Mouse (Mus musculus): ENCODE results near the gene Spsb1. TPM values are rescaled to one million over a fixed set of nuclear protein-coding genes. Genes with fewer than 3 reads are reported as not detected.

The Spsb1 gene
- polyA plus RNA-seq, 1 experiment from 2014 or later: 22.6 TPM

GRCm38 (mm10) chr4:149979819-149980308 is 25.0 kb upstream of the Spsb1 start:
- peak overlapping the region; percentile 36; the same call in 1 of the 2 replicates for H3K9ac ChIP-seq
- H3K27me3 ChIP-seq: no peaks in the 10 kb centered on the region
- 5% methylated on average over 12 of the region's 12 CpGs for WGBS
- peaks cover 17% of the 10 kb centered on the region for H3K4me1 ChIP-seq
- H3K4me3 ChIP-seq: 0 out of 2 replicates have a peak overlapping the region, but pooled peaks have one; percentile 12
- H3K4me2 ChIP-seq (replicated peaks): peak overlapping the region; percentile 48
- H3K27ac ChIP-seq: 0 out of 2 replicates have a peak overlapping the region, but pooled peaks have one; percentile 57
- ATAC-seq (ENCODE audit: insufficient number of reproducible peaks, insufficient read depth, low FRiP score, low TSS enrichment): peak; percentile 57; the same call in 1 of the 2 replicates
- no peaks in the 10 kb centered on the region; the same call in 1 of the 2 replicates for H3K36me3 ChIP-seq
- no peaks in the 10 kb centered on the region for H3K9me3 ChIP-seq

DNA sequence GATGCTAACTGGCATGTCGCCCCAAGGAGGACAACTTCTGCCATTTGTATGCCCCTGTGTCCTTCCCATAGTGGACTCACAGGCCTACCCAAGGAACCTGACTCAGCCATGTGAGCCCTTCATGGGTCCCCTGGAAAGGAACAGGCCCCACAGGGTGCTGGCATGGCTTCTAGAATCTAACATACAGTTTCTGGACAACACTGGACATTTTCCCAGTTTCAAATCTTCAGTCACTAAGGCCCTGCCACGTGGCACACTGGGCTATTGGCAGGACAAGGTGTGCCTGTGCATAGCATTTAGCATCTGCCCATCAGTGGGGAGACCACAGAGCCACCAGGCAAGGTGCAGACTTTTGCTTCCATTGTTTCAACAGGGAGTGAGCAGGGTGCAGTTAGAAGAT is 24.0 kb upstream of the Spsb1 start:
- H3K4me1 ChIP-seq: peaks cover 17% of the 10 kb centered on the region
- H3K36me3 ChIP-seq: no peaks in the 10 kb centered on the region; the same call in 1 of the 2 replicates
- H3K4me3 ChIP-seq: no peak overlapping the region
- no peaks in the 10 kb centered on the region for H3K27me3 ChIP-seq
- 75% methylated on average over 2 of the region's 2 CpGs for WGBS
- H3K27ac ChIP-seq: no peak overlapping the region
- H3K9ac ChIP-seq: no peak overlapping the region
- no peaks in the 10 kb centered on the region for H3K9me3 ChIP-seq
- H3K4me2 ChIP-seq (replicated peaks): no peak overlapping the region
- ATAC-seq (ENCODE audit: insufficient number of reproducible peaks, insufficient read depth, low FRiP score, low TSS enrichment): no peak

DNA sequence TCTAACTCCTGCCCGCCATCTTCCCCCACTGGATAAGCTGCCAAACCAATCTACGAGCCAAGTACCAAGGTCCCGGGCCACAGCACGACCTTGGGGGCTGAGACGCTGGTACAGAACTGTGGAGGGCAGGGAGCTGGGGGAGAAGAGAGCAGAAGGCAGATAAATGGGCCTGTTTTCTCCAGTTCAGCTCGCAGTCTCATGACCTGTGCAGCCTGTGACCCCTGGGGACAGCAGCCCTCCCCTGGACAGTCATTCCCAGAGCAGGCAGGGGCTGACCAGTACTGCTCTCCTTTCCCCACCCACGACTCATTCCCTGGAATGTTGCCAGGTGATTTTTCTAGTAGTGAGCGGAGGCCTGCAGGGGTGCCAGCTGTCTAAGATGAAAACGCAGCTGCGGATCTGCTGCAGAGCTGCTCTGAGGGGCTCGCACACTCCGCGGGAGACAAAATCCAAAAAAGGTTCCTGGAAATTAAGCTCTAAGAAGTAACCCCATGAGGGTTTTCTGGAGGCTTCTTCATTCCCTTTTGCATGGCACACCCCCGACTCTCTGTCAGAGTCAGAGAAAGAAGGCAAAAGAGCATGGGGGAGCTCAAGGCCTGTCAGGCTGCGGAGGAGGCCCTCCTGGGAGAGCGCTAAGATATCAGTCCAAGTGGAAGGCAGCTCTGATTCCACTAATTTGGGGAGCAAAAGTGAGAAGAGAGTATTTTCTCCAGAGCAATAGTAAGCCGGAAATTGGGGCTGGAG is 23.1 kb upstream of the Spsb1 start:
- Histone ChIP-seq H3K4me2 (replicated peaks) (no peak overlapping the region), H3K9me3 (no peaks in the 10 kb centered on the region), H3K36me3 (no peaks in the 10 kb centered on the region; the same call in 1 of the 2 replicates), H3K27ac (no peak overlapping the region), H3K27me3 (no peaks in the 10 kb centered on the region), H3K4me1 (peaks cover 17% of the 10 kb centered on the region), H3K4me3 (no peak overlapping the region), H3K9ac (no peak overlapping the region)
- WGBS: 57% methylated on average over 17 of the region's 17 CpGs
- no peak for ATAC-seq (ENCODE audit: insufficient number of reproducible peaks, insufficient read depth, low FRiP score, low TSS enrichment)

- Histone ChIP-seq H3K27me3 (no peaks in the 10 kb centered on the region), H3K9me3 (no peaks in the 10 kb centered on the region), H3K4me2 (replicated peaks) (no peak overlapping the region), H3K4me3 (no peak overlapping the region), H3K4me1 (peaks cover 17% of the 10 kb centered on the region), H3K9ac (no peak overlapping the region), H3K27ac (no peak overlapping the region), H3K36me3 (no peaks in the 10 kb centered on the region)
- 79% methylated on average over 6 of the region's 6 CpGs for WGBS
- no peak for ATAC-seq (ENCODE audit: insufficient number of reproducible peaks, insufficient read depth, low FRiP score, low TSS enrichment)
These were observed 22.3 kb upstream of the Spsb1 start for GRCm38 (mm10) chr4:149977181-149977580.

GRCm38 (mm10) chr4:149975730-149976254 is 20.9 kb upstream of the Spsb1 start:
- ATAC-seq (ENCODE audit: insufficient number of reproducible peaks, insufficient read depth, low FRiP score, low TSS enrichment): no peak
- H3K4me2 ChIP-seq (replicated peaks): no peak overlapping the region
- H3K4me3 ChIP-seq: no peak overlapping the region
- H3K9me3 ChIP-seq: no peaks in the 10 kb centered on the region
- no peak overlapping the region for H3K9ac ChIP-seq
- H3K27me3 ChIP-seq: no peaks in the 10 kb centered on the region
- no peaks in the 10 kb centered on the region for H3K36me3 ChIP-seq
- peaks cover 17% of the 10 kb centered on the region for H3K4me1 ChIP-seq
- WGBS: 82% methylated on average over 5 of the region's 5 CpGs
- H3K27ac ChIP-seq: no peak overlapping the region

DNA sequence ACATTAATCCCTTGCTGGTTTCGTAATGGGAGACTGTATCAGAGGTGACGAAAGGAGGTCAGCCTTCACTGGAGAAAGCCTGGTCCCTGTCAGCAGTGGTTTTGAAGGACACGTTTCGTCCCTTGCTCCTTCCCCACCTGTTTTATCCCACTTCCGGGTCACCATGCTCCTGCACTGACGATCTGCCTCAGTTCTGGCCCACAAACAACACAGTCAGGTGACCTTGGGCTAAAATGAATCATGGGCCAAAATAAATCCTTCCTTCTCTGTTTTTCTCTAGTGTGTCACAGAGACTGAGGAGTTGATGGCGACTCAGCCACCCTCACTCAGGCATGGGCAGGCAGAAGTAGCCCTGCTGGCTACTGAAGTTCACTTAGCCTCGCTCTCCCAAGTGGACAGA is 20.4 kb upstream of the Spsb1 start:
- H3K9ac ChIP-seq: no peak overlapping the region
- no peak for ATAC-seq (ENCODE audit: insufficient number of reproducible peaks, insufficient read depth, low FRiP score, low TSS enrichment)
- WGBS: 63% methylated on average over 8 of the region's 8 CpGs
- H3K27ac ChIP-seq: no peak overlapping the region
- no peaks in the 10 kb centered on the region for H3K27me3 ChIP-seq
- H3K4me1 ChIP-seq: peaks cover 17% of the 10 kb centered on the region
- H3K36me3 ChIP-seq: no peaks in the 10 kb centered on the region
- no peak overlapping the region for H3K4me2 ChIP-seq (replicated peaks)
- no peaks in the 10 kb centered on the region for H3K9me3 ChIP-seq
- H3K4me3 ChIP-seq: no peak overlapping the region

DNA sequence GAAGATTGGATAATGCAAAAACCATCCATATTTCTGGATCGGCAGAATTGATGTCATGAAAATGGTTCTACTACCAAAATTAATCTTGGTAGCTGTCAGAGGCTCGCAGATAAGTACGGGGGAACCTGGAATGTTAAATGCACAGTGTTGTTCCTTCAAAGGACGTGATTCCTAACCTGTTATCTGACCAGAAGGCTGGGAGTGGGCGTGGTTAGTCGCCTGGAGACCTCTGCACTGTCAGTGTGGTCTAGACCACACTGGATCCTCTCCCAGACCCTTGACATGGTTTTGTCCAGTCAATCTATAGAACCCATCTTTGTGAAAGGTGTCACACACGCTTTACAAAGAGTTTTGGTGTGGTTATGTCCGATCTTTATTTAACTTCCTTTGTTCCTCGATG is 16.6 kb upstream of the Spsb1 start:
- Histone ChIP-seq H3K9me3 (no peaks in the 10 kb centered on the region), H3K27ac (no peak overlapping the region), H3K4me2 (replicated peaks) (no peak overlapping the region), H3K4me1 (peaks cover 11% of the 10 kb centered on the region), H3K4me3 (no peak overlapping the region), H3K9ac (no peak overlapping the region), H3K36me3 (no peaks in the 10 kb centered on the region), H3K27me3 (no peaks in the 10 kb centered on the region)
- no peak for ATAC-seq (ENCODE audit: insufficient number of reproducible peaks, insufficient read depth, low FRiP score, low TSS enrichment)
- 72% methylated on average over 9 of the region's 9 CpGs for WGBS

DNA sequence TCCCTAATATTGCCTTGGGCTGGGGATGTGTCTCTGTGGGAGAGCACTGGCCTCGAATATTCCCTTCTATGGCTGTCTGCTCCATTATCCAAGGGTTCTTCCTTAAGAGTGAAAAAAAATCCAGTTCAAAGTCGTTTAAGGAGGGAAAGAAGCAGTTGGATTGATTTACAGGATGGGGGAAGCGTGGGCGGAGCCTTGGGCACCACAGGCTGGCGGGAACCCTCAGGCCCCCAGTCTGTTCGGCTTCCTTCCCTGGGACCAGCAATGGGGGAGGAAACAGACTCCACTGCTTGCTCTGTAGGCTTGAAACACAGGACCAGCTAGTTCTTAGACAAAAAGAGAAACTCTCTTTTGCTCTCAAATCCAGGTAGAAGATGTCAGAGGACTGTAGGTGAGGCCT is 13.7 kb upstream of the Spsb1 start:
- Histone ChIP-seq H3K9ac (no peak overlapping the region), H3K27me3 (no peaks in the 10 kb centered on the region), H3K36me3 (no peaks in the 10 kb centered on the region), H3K4me3 (no peak overlapping the region), H3K4me1 (peaks cover 27% of the 10 kb centered on the region), H3K4me2 (replicated peaks) (no peak overlapping the region), H3K9me3 (no peaks in the 10 kb centered on the region), H3K27ac (no peak overlapping the region; the same call in 1 of the 2 replicates)
- ATAC-seq (ENCODE audit: insufficient number of reproducible peaks, insufficient read depth, low FRiP score, low TSS enrichment): no peak
- 26% methylated on average over 6 of the region's 6 CpGs for WGBS

DNA sequence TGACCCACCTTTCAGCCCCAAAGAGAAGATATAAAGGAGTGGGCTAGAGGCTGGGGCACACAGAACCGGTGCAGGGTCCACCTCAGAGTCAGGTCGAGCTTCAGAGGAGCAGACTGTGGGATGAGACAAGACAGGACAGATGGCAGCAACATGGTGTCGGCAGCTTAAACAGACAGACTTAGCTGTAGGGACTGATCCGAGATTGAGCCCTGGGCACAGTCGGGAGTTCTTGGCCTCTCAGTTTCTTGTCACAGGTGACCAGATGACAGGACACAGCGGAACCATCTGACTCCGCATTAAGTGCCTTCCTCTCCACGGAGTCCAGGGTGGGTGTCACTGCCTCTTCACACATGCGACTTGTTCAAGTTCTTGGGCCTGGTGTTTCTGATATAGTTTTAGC is 12.1 kb upstream of the Spsb1 start:
- Histone ChIP-seq H3K36me3 (no peaks in the 10 kb centered on the region), H3K4me2 (replicated peaks) (no peak overlapping the region), H3K4me3 (no peak overlapping the region), H3K9me3 (no peaks in the 10 kb centered on the region), H3K27me3 (no peaks in the 10 kb centered on the region), H3K9ac (no peak overlapping the region), H3K27ac (no peak overlapping the region), H3K4me1 (peaks cover 27% of the 10 kb centered on the region)
- ATAC-seq (ENCODE audit: insufficient number of reproducible peaks, insufficient read depth, low FRiP score, low TSS enrichment): no peak
- WGBS: 83% methylated on average over 9 of the region's 9 CpGs

GRCm38 (mm10) chr4:149966252-149966651 is 11.4 kb upstream of the Spsb1 start:
- Histone ChIP-seq H3K4me3 (no peak overlapping the region), H3K4me2 (replicated peaks) (no peak overlapping the region), H3K27me3 (no peaks in the 10 kb centered on the region), H3K4me1 (peaks cover 27% of the 10 kb centered on the region), H3K9me3 (no peaks in the 10 kb centered on the region), H3K9ac (no peak overlapping the region), H3K27ac (no peak overlapping the region), H3K36me3 (no peaks in the 10 kb centered on the region)
- 68% methylated on average over 5 of the region's 5 CpGs for WGBS
- ATAC-seq (ENCODE audit: insufficient number of reproducible peaks, insufficient read depth, low FRiP score, low TSS enrichment): no peak

GRCm38 (mm10) chr4:149965672-149966071 is 10.8 kb upstream of the Spsb1 start:
- no peaks in the 10 kb centered on the region for H3K27me3 ChIP-seq
- ATAC-seq (ENCODE audit: insufficient number of reproducible peaks, insufficient read depth, low FRiP score, low TSS enrichment): no peak

DNA sequence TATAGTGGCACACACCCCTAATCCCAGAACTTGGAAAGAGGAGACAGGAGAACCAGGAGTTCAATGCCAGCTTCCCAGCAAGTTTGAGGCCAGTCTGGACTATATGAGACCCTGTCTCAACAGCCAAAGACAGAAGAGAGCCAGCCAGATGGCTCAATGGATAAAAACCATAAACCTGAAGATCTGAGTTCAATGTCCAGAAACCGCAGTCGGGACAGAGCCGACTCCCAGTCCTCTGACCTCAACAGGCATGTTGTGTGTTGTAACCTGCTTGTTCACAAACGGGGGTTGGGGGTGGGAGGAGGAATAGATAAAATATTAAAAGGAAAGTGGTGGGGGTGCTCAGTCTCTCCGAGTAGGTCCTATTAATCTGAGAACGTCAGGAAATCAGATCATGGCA is 10.4 kb upstream of the Spsb1 start:
- WGBS: 52% methylated on average over 6 of the region's 6 CpGs
- Histone ChIP-seq H3K4me1 (peaks cover 27% of the 10 kb centered on the region), H3K9ac (no peak overlapping the region), H3K4me3 (no peak overlapping the region), H3K27ac (0 out of 2 replicates have a peak overlapping the region, but pooled peaks have one; percentile 25), H3K4me2 (replicated peaks) (no peak overlapping the region), H3K36me3 (no peaks in the 10 kb centered on the region), H3K27me3 (no peaks in the 10 kb centered on the region), H3K9me3 (no peaks in the 10 kb centered on the region)
- ATAC-seq (ENCODE audit: insufficient number of reproducible peaks, insufficient read depth, low FRiP score, low TSS enrichment): no peak

More at GRCm38 (mm10) chr4:149965672-149966071, 10.8 kb upstream of the Spsb1 start:
- Histone ChIP-seq H3K4me3 (no peak overlapping the region), H3K4me2 (replicated peaks) (no peak overlapping the region), H3K4me1 (peaks cover 27% of the 10 kb centered on the region), H3K36me3 (no peaks in the 10 kb centered on the region), H3K27ac (no peak overlapping the region), H3K9ac (no peak overlapping the region), H3K9me3 (no peaks in the 10 kb centered on the region)
- WGBS: 58% methylated on average over 6 of the region's 6 CpGs

Measured in embryonic facial prominence, embryonic 12.5 days (tissue).